Mouse (Mus musculus): ENCODE measurements at regions not wholly inside any gene's neighbourhood (a gene's known extent, or its start where the extent isn't known, plus 50 kb on each side); places are given as distances from the start of the nearest gene placed in this dataset.

GRCm38 (mm10) chrX:12500601-12501000 is 87.0 kb upstream of the Atp6ap2 start:
- Histone ChIP-seq H3K4me1 (ENCODE audit: control insufficient read depth, insufficient read depth, low read length) (no peaks in the 10 kb centered on the region), H3K4me2 (ENCODE audit: low read length) (no peak overlapping the region), H3K9me3 (replicated peaks; ENCODE audit: control insufficient read depth, low read length, poor library complexity, severe bottlenecking) (no peaks in the 10 kb centered on the region), H3K27ac (ENCODE audit: low read length) (no peak overlapping the region), H3K4me3 (ENCODE audit: low read depth, low read length) (no peak overlapping the region), H3K9ac (ENCODE audit: low read depth, low read length) (no peak overlapping the region), H3K36me3 (ENCODE audit: control insufficient read depth, insufficient read depth, low read length) (no peaks in the 10 kb centered on the region), H3K27me3 (ENCODE audit: control insufficient read depth, insufficient read depth, low read depth, low read length) (no peaks in the 10 kb centered on the region)
- ATAC-seq: no peak
- WGBS: 82% methylated on average over 3 of the region's 3 CpGs

DNA sequence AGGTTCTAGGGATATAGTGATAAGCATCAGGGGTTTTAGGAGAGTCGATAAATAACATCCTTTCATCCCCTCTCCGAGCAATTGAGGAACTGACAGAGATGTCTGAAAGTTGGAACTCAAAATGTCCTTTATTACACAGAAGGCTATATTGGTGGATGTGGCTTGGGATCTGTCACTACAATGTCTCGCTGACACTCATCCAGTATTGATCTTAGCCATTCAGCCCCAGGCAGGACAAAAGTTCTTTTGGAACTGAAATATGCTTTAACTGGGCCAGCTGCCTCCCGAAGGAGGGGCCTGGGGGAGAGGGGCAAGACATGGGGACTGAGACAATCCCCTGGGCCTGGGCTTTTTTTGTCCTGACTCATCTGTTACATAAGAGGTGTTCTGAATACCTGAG is 85.2 kb upstream of the Atp6ap2 start:
- 48% methylated on average over 4 of the region's 4 CpGs for WGBS
- Histone ChIP-seq H3K27ac (ENCODE audit: low read length) (no peak overlapping the region), H3K4me1 (ENCODE audit: control insufficient read depth, insufficient read depth, low read length) (no peaks in the 10 kb centered on the region), H3K4me3 (ENCODE audit: low read depth, low read length) (no peak overlapping the region), H3K4me2 (ENCODE audit: low read length) (no peak overlapping the region), H3K27me3 (ENCODE audit: control insufficient read depth, insufficient read depth, low read depth, low read length) (no peaks in the 10 kb centered on the region), H3K36me3 (ENCODE audit: control insufficient read depth, insufficient read depth, low read length) (no peaks in the 10 kb centered on the region), H3K9me3 (replicated peaks; ENCODE audit: control insufficient read depth, low read length, poor library complexity, severe bottlenecking) (no peaks in the 10 kb centered on the region), H3K9ac (ENCODE audit: low read depth, low read length) (no peak overlapping the region)
- no peak for ATAC-seq

GRCm38 (mm10) chrX:12503581-12503980 is 84.0 kb upstream of the Atp6ap2 start:
- H3K36me3 ChIP-seq (ENCODE audit: control insufficient read depth, insufficient read depth, low read length): no peaks in the 10 kb centered on the region
- no peaks in the 10 kb centered on the region for H3K9me3 ChIP-seq (replicated peaks; ENCODE audit: control insufficient read depth, low read length, poor library complexity, severe bottlenecking)
- H3K4me3 ChIP-seq (ENCODE audit: low read depth, low read length): no peak overlapping the region
- H3K27me3 ChIP-seq (ENCODE audit: control insufficient read depth, insufficient read depth, low read depth, low read length): no peaks in the 10 kb centered on the region
- 63% methylated on average over 1 of the region's 1 CpGs for WGBS
- no peak overlapping the region for H3K9ac ChIP-seq (ENCODE audit: low read depth, low read length)
- ATAC-seq: no peak
- H3K4me1 ChIP-seq (ENCODE audit: control insufficient read depth, insufficient read depth, low read length): no peaks in the 10 kb centered on the region
- H3K4me2 ChIP-seq (ENCODE audit: low read length): no peak overlapping the region
- H3K27ac ChIP-seq (ENCODE audit: low read length): no peak overlapping the region

DNA sequence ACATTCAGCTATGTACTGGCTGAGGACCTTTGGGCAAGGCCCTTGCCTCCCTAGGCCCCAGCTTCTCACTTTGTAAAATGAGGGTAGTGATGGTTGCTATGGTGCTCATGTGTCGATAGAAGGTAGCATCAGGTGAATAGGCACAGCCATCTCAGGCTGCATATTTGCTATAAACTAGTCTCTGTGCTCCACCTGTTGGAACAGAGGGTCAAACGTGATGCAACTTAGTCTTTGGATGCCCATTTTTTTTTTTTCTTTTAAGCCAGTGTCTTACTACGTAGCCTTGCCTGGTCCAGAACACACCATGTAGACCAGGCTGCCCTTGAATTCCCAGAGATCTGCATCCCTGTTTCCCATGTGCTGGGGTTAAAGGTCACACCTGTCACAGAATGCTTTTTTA is 76.5 kb upstream of the Atp6ap2 start:
- H3K9ac ChIP-seq (ENCODE audit: low read depth, low read length): no peak overlapping the region
- WGBS: 58% methylated on average over 3 of the region's 3 CpGs
- H3K27me3 ChIP-seq (ENCODE audit: control insufficient read depth, insufficient read depth, low read depth, low read length): no peaks in the 10 kb centered on the region
- no peak for ATAC-seq
- no peak overlapping the region for H3K27ac ChIP-seq (ENCODE audit: low read length)
- H3K4me1 ChIP-seq (ENCODE audit: control insufficient read depth, insufficient read depth, low read length): no peaks in the 10 kb centered on the region
- H3K4me3 ChIP-seq (ENCODE audit: low read depth, low read length): no peak overlapping the region
- H3K36me3 ChIP-seq (ENCODE audit: control insufficient read depth, insufficient read depth, low read length): no peaks in the 10 kb centered on the region
- no peak overlapping the region for H3K4me2 ChIP-seq (ENCODE audit: low read length)
- H3K9me3 ChIP-seq (replicated peaks; ENCODE audit: control insufficient read depth, low read length, poor library complexity, severe bottlenecking): no peaks in the 10 kb centered on the region

DNA sequence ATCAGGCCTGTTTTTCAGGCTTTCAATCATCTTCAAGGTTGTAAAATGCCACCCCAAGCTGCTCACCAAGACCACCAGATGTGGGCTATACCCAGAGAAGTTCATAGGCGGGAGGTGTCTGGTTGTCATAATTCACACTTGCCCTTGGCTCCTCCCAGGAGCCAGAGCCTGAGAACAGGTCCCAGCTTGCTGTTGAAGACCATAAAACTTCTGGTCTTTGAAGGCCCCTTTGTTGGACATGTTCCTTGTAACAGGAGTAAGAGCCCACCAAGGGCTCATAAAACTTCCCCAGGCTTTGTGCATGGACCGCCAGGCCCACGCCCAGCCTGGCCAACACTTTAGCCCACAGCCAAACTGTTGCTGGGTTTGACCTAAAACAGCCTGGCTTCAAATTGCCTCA is 62.6 kb upstream of the Atp6ap2 start:
- Histone ChIP-seq H3K4me3 (ENCODE audit: low read depth, low read length) (no peak overlapping the region), H3K9me3 (replicated peaks; ENCODE audit: control insufficient read depth, low read length, poor library complexity, severe bottlenecking) (no peaks in the 10 kb centered on the region), H3K27ac (ENCODE audit: low read length) (no peak overlapping the region), H3K4me2 (ENCODE audit: low read length) (no peak overlapping the region), H3K36me3 (ENCODE audit: control insufficient read depth, insufficient read depth, low read length) (no peaks in the 10 kb centered on the region), H3K27me3 (ENCODE audit: control insufficient read depth, insufficient read depth, low read depth, low read length) (no peaks in the 10 kb centered on the region), H3K4me1 (ENCODE audit: control insufficient read depth, insufficient read depth, low read length) (no peaks in the 10 kb centered on the region), H3K9ac (ENCODE audit: low read depth, low read length) (no peak overlapping the region)
- ATAC-seq: no peak
- WGBS: 94% methylated on average over 3 of the region's 3 CpGs

- H3K36me3 ChIP-seq (ENCODE audit: control insufficient read depth, insufficient read depth, low read length): no peaks in the 10 kb centered on the region
- WGBS: 70% methylated on average over 6 of the region's 6 CpGs
- H3K9ac ChIP-seq (ENCODE audit: low read depth, low read length): no peak overlapping the region
- no peaks in the 10 kb centered on the region for H3K9me3 ChIP-seq (replicated peaks; ENCODE audit: control insufficient read depth, low read length, poor library complexity, severe bottlenecking)
- H3K4me2 ChIP-seq (ENCODE audit: low read length): no peak overlapping the region
- H3K4me1 ChIP-seq (ENCODE audit: control insufficient read depth, insufficient read depth, low read length): no peaks in the 10 kb centered on the region
- H3K27me3 ChIP-seq (ENCODE audit: control insufficient read depth, insufficient read depth, low read depth, low read length): no peaks in the 10 kb centered on the region
- no peak overlapping the region for H3K27ac ChIP-seq (ENCODE audit: low read length)
- ATAC-seq: no peak
- H3K4me3 ChIP-seq (ENCODE audit: low read depth, low read length): no peak overlapping the region
These were observed 56.9 kb upstream of the Atp6ap2 start for GRCm38 (mm10) chrX:12530406-12531311.

Measured in midbrain, embryonic 16.5 days (tissue).